Mouse (Mus musculus) ES-E14 (cell line): ENCODE data around the gene Drc3. TPM values are rescaled to one million over a fixed set of nuclear protein-coding genes. Genes with fewer than 3 reads are reported as not detected.

Experiments used
- DNase-seq: peaks from one replicate; pipeline ENCODE4 v3.0.0-alpha.2; 2013; ENCODE audit warnings: low read depth, low spot score
- H3K27ac ChIP-seq: 2 replicates; pipeline ENCODE4 v1.5.1; 2012; ENCODE audit warnings: low read depth, mild to moderate bottlenecking, low read length, moderate library complexity, mixed read lengths; ENCODE audit not compliant: poor library complexity, insufficient read depth, severe bottlenecking
- H3K36me3 ChIP-seq: 2 replicates; pipeline ENCODE4 v1.6.1; 2012; ENCODE audit warnings: mild to moderate bottlenecking, low read length, moderate library complexity, mixed read lengths; ENCODE audit not compliant: control insufficient read depth, poor library complexity, insufficient read depth, severe bottlenecking
- H3K4me1 ChIP-seq, 2 experiments: fragments of 150-350 bp in 1 of 2; sonication (generic) in 1 of 2; 2 replicates each; pipeline ENCODE4 v1.6.1; 2012; ENCODE audit warnings: low read length in 2 of 2, mild to moderate bottlenecking in 1 of 2, mixed read lengths in 1 of 2; ENCODE audit not compliant: control insufficient read depth in 2 of 2, insufficient read depth in 2 of 2, poor library complexity in 1 of 2
- H3K4me3 ChIP-seq, 2 experiments: fragments of 150-350 bp in 1 of 2; sonication (generic) in 1 of 2; 2 replicates each; pipeline ENCODE4 v1.5.1; 2012; ENCODE audit warnings: low read length in 2 of 2, low read depth in 1 of 2, mild to moderate bottlenecking in 1 of 2, mixed read lengths in 1 of 2; ENCODE audit not compliant: insufficient read depth in 1 of 2, poor library complexity in 1 of 2, severe bottlenecking in 1 of 2
- H3K9ac ChIP-seq: 2 replicates; pipeline ENCODE4 v1.6.1; 2012; ENCODE audit warnings: low read depth, mild to moderate bottlenecking, low read length, mixed read lengths; ENCODE audit not compliant: poor library complexity, insufficient read depth, severe bottlenecking
- H3K9me3 ChIP-seq: fragments of 150-350 bp; sonication (generic); 2 replicates; pipeline ENCODE4 v1.6.1; 2012; ENCODE audit warnings: low read depth, mild to moderate bottlenecking, low read length; ENCODE audit not compliant: control insufficient read depth, insufficient read depth
- CHD2 ChIP-seq: IDR thresholded peaks from 2 replicates; pipeline ENCODE4 v1.6.1; 2014; ENCODE audit warnings: mild to moderate bottlenecking, low read depth, low read length, inconsistent platforms
- HCFC1 ChIP-seq: IDR thresholded peaks from 2 replicates; pipeline ENCODE4 v1.6.1; 2012; ENCODE audit warnings: low read length, inconsistent platforms, borderline replicate concordance; ENCODE audit not compliant: insufficient read depth
- MAFK ChIP-seq: IDR thresholded peaks from 2 replicates; pipeline ENCODE4 v1.6.1; 2014; ENCODE audit warnings: mild to moderate bottlenecking, low read depth, low read length, inconsistent platforms; ENCODE audit not compliant: insufficient read depth
- ZC3H11A ChIP-seq: IDR thresholded peaks from 2 replicates; pipeline ENCODE4 v1.6.1; 2012; ENCODE audit warnings: low read depth, mild to moderate bottlenecking, inconsistent platforms, low read length, borderline replicate concordance
- ZNF384 ChIP-seq: IDR thresholded peaks from 2 replicates; pipeline ENCODE4 v1.6.1; 2012; ENCODE audit warnings: low read depth, low read length, inconsistent platforms
- in situ Hi-C, 2 experiments: fragments of 600-800 bp; cut with MboI; formaldehyde crosslinking; loops; one replicate each; pipeline ENCODE4 v1.15.1; 2025; ENCODE audit warnings: low sequenced_read_pairs in 2 of 2, inconsistent platforms in 1 of 2; ENCODE audit not compliant: unreplicated experiment in 2 of 2
- total RNA-seq: library from RNA; depleted of rRNA; stranded (reverse); fragments of 300-350 nt; gene quantifications from 2 replicates; pipeline ENCODE4 v1.2.3, GENCODE M21; 2012

Drc3 gene
- total RNA-seq, 1 experiment, result 1.9 TPM

- H3K27ac ChIP-seq, result no peak overlapping the region
- no peak for DNase-seq
- H3K4me1 ChIP-seq, result no peaks in the 10 kb centered on the region
- TF ChIP-seq ZC3H11A (no peak), HCFC1 (no peak), ZNF384 (no peak), CHD2 (no peak), MAFK (no peak)
- no peak overlapping the region for H3K9ac ChIP-seq
- H3K36me3 ChIP-seq, result peaks cover 31% of the 10 kb centered on the region
- no peak overlapping the region for H3K4me3 ChIP-seq
- H3K9me3 ChIP-seq, result no peaks in the 10 kb centered on the region
- in situ Hi-C loops, result no loop called here
These were observed 53.5 kb downstream of the Drc3 start for GRCm38 (mm10) chr11:60406606-60407005.

GRCm38 (mm10) chr11:60412173-60412572 lies 59.0 kb downstream of the Drc3 start:
- in situ Hi-C loops, result no loop called here
- Histone ChIP-seq H3K27ac (no peak overlapping the region), H3K4me1 (no peaks in the 10 kb centered on the region), H3K36me3 (peaks cover 9% of the 10 kb centered on the region), H3K9ac (no peak overlapping the region), H3K9me3 (no peaks in the 10 kb centered on the region), H3K4me3 (no peak overlapping the region)
- DNase-seq, result no peak
- no peak for TF ChIP-seq ZNF384
- no peak for TF ChIP-seq CHD2
- 0 out of 2 replicates have a peak, but pooled peaks have one; percentile 11 for TF ChIP-seq MAFK
- peak; percentile 84 for TF ChIP-seq HCFC1
- TF ChIP-seq ZC3H11A, result 0 out of 2 replicates have a peak, but pooled peaks have one; percentile 19

GRCm38 (mm10) chr11:60412921-60413320 lies 59.8 kb downstream of the Drc3 start:
- no peak overlapping the region for H3K9ac ChIP-seq
- peaks cover 5% of the 10 kb centered on the region for H3K36me3 ChIP-seq
- H3K4me1 ChIP-seq, result no peaks in the 10 kb centered on the region
- TF ChIP-seq HCFC1 (no peak), MAFK (peak; percentile 88)
- no peaks in the 10 kb centered on the region for H3K9me3 ChIP-seq
- no peak overlapping the region for H3K27ac ChIP-seq
- in situ Hi-C loops, result no loop called here
- H3K4me3 ChIP-seq, result no peak overlapping the region
- DNase-seq, result no peak

- Histone ChIP-seq H3K36me3 (no peaks in the 10 kb centered on the region), H3K9me3 (no peaks in the 10 kb centered on the region), H3K4me3 (peak overlapping the region; percentile 95), H3K9ac (peak overlapping the region; percentile 93), H3K27ac (peak overlapping the region; percentile 61; the same call in 1 of the 2 replicates), H3K4me1 (no peaks in the 10 kb centered on the region)
- TF ChIP-seq ZNF384, result no peak
- no peak for TF ChIP-seq ZC3H11A
- no peak for TF ChIP-seq MAFK
- no peak for TF ChIP-seq HCFC1
- TF ChIP-seq CHD2, result no peak
- in situ Hi-C loops, result no loop called here
- DNase-seq, result no peak
These were observed 63.4 kb downstream of the Drc3 start for GRCm38 (mm10) chr11:60416590-60416962.

- peak within 1 kb of the TSS; percentile 65 for H3K27ac ChIP-seq
- TF ChIP-seq ZC3H11A (no peak), ZNF384 (no peak), CHD2 (peak; percentile 84), MAFK (no peak), HCFC1 (peak; percentile 98)
- peak within 1 kb of the TSS; percentile 95 to 96 for H3K4me3 ChIP-seq
- H3K4me1 ChIP-seq, result no peaks in the 10 kb centered on the region; a peak in 1 of 4 replicates
- H3K9me3 ChIP-seq, result no peaks in the 10 kb centered on the region
- DNase-seq, result peak; percentile 99
- no peaks in the 10 kb centered on the region for H3K36me3 ChIP-seq
- in situ Hi-C loops, result no loop called here
- H3K9ac ChIP-seq, result peak within 1 kb of the TSS; percentile 93
These were observed 64.0 kb downstream of the Drc3 start, which contains the start of gene Gid4 for GRCm38 (mm10) chr11:60416963-60417716. Gid4 (plus strand) TSS chr11:60417145.
